Mouse (Mus musculus): Measurements from ENCODE around the gene Kazn. TPM values are rescaled to one million over a fixed set of nuclear protein-coding genes. Genes with fewer than 3 reads are reported as not detected.

Gene Kazn
- polyA plus RNA-seq, 1 experiment: 17.0 TPM

- H3K36me3 ChIP-seq (ENCODE audit: control insufficient read depth, insufficient read depth, low read length): no peaks in the 10 kb centered on the region
- no peak for DNase-seq
- H3K4me1 ChIP-seq (replicated peaks; ENCODE audit: control insufficient read depth, insufficient read depth, low read length): no peaks in the 10 kb centered on the region
- no peak for TF ChIP-seq CTCF (IDR thresholded peaks at IDR 0.05; ENCODE audit: borderline replicate concordance, control insufficient read depth, extremely low read depth, insufficient read depth, low read length, poor library complexity)
- no peak for TF ChIP-seq POLR2A (IDR thresholded peaks at IDR 0.05; ENCODE audit: control insufficient read depth, extremely low read depth, insufficient read depth, low read length, poor library complexity)
- H3K4me3 ChIP-seq (ENCODE audit: control insufficient read depth, insufficient read depth, low read length): no peak overlapping the region
- no peak overlapping the region for H3K27ac ChIP-seq (ENCODE audit: control insufficient read depth, insufficient read depth, low read length)
- no peaks in the 10 kb centered on the region for H3K27me3 ChIP-seq (ENCODE audit: control insufficient read depth, insufficient read depth, low read length)
- 87% methylated on average over 8 of the region's 8 CpGs for WGBS
Measured at GRCm38 (mm10) chr4:142171788-142172497, 67.3 kb downstream of the Kazn start.

GRCm38 (mm10) chr4:142170882-142171768 is 68.1 kb downstream of the Kazn start:
- TF ChIP-seq POLR2A (IDR thresholded peaks at IDR 0.05; ENCODE audit: control insufficient read depth, extremely low read depth, insufficient read depth, low read length, poor library complexity) (no peak), CTCF (IDR thresholded peaks at IDR 0.05; ENCODE audit: borderline replicate concordance, control insufficient read depth, extremely low read depth, insufficient read depth, low read length, poor library complexity) (no peak)
- Histone ChIP-seq H3K4me3 (ENCODE audit: control insufficient read depth, insufficient read depth, low read length) (no peak overlapping the region), H3K27ac (ENCODE audit: control insufficient read depth, insufficient read depth, low read length) (no peak overlapping the region), H3K4me1 (replicated peaks; ENCODE audit: control insufficient read depth, insufficient read depth, low read length) (no peaks in the 10 kb centered on the region), H3K27me3 (ENCODE audit: control insufficient read depth, insufficient read depth, low read length) (no peaks in the 10 kb centered on the region), H3K36me3 (ENCODE audit: control insufficient read depth, insufficient read depth, low read length) (no peaks in the 10 kb centered on the region)
- 87% methylated on average over 18 of the region's 18 CpGs for WGBS
- no peak for DNase-seq

GRCm38 (mm10) chr4:142169636-142170035 is 69.6 kb downstream of the Kazn start:
- Histone ChIP-seq H3K36me3 (ENCODE audit: control insufficient read depth, insufficient read depth, low read length) (no peaks in the 10 kb centered on the region), H3K4me1 (replicated peaks; ENCODE audit: control insufficient read depth, insufficient read depth, low read length) (no peaks in the 10 kb centered on the region)
- 88% methylated on average over 4 of the region's 4 CpGs for WGBS

GRCm38 (mm10) chr4:142168352-142168751 is 70.8 kb downstream of the Kazn start:
- no peaks in the 10 kb centered on the region for H3K4me1 ChIP-seq (replicated peaks; ENCODE audit: control insufficient read depth, insufficient read depth, low read length)
- no peak overlapping the region for H3K4me3 ChIP-seq (ENCODE audit: control insufficient read depth, insufficient read depth, low read length)
- WGBS: 95% methylated on average over 7 of the region's 7 CpGs
- H3K27ac ChIP-seq (ENCODE audit: control insufficient read depth, insufficient read depth, low read length): no peak overlapping the region
- TF ChIP-seq CTCF (IDR thresholded peaks at IDR 0.05; ENCODE audit: borderline replicate concordance, control insufficient read depth, extremely low read depth, insufficient read depth, low read length, poor library complexity) (no peak), POLR2A (IDR thresholded peaks at IDR 0.05; ENCODE audit: control insufficient read depth, extremely low read depth, insufficient read depth, low read length, poor library complexity) (no peak)
- DNase-seq: no peak
- no peaks in the 10 kb centered on the region for H3K36me3 ChIP-seq (ENCODE audit: control insufficient read depth, insufficient read depth, low read length)
- H3K27me3 ChIP-seq (ENCODE audit: control insufficient read depth, insufficient read depth, low read length): no peaks in the 10 kb centered on the region

More at GRCm38 (mm10) chr4:142169636-142170035, 69.6 kb downstream of the Kazn start:
- no peak for TF ChIP-seq CTCF (IDR thresholded peaks at IDR 0.05; ENCODE audit: borderline replicate concordance, control insufficient read depth, extremely low read depth, insufficient read depth, low read length, poor library complexity)
- H3K4me3 ChIP-seq (ENCODE audit: control insufficient read depth, insufficient read depth, low read length): no peak overlapping the region
- DNase-seq: no peak
- no peaks in the 10 kb centered on the region for H3K27me3 ChIP-seq (ENCODE audit: control insufficient read depth, insufficient read depth, low read length)
- no peak overlapping the region for H3K27ac ChIP-seq (ENCODE audit: control insufficient read depth, insufficient read depth, low read length)

GRCm38 (mm10) chr4:142165835-142166701 is 73.1 kb downstream of the Kazn start:
- Histone ChIP-seq H3K27ac (ENCODE audit: control insufficient read depth, insufficient read depth, low read length) (no peak overlapping the region), H3K27me3 (ENCODE audit: control insufficient read depth, insufficient read depth, low read length) (no peaks in the 10 kb centered on the region), H3K4me3 (ENCODE audit: control insufficient read depth, insufficient read depth, low read length) (no peak overlapping the region), H3K36me3 (ENCODE audit: control insufficient read depth, insufficient read depth, low read length) (no peaks in the 10 kb centered on the region), H3K4me1 (replicated peaks; ENCODE audit: control insufficient read depth, insufficient read depth, low read length) (no peaks in the 10 kb centered on the region)
- 27% methylated on average over 18 of the region's 18 CpGs for WGBS
- TF ChIP-seq POLR2A (IDR thresholded peaks at IDR 0.05; ENCODE audit: control insufficient read depth, extremely low read depth, insufficient read depth, low read length, poor library complexity) (no peak), CTCF (IDR thresholded peaks at IDR 0.05; ENCODE audit: borderline replicate concordance, control insufficient read depth, extremely low read depth, insufficient read depth, low read length, poor library complexity) (no peak)
- DNase-seq: no peak

GRCm38 (mm10) chr4:142165363-142165762 is 73.8 kb downstream of the Kazn start:
- Histone ChIP-seq H3K4me1 (replicated peaks; ENCODE audit: control insufficient read depth, insufficient read depth, low read length) (no peaks in the 10 kb centered on the region), H3K27me3 (ENCODE audit: control insufficient read depth, insufficient read depth, low read length) (no peaks in the 10 kb centered on the region), H3K4me3 (ENCODE audit: control insufficient read depth, insufficient read depth, low read length) (no peak overlapping the region), H3K27ac (ENCODE audit: control insufficient read depth, insufficient read depth, low read length) (no peak overlapping the region), H3K36me3 (ENCODE audit: control insufficient read depth, insufficient read depth, low read length) (no peaks in the 10 kb centered on the region)
- WGBS: 93% methylated on average over 5 of the region's 5 CpGs
- TF ChIP-seq POLR2A (IDR thresholded peaks at IDR 0.05; ENCODE audit: control insufficient read depth, extremely low read depth, insufficient read depth, low read length, poor library complexity) (no peak), CTCF (IDR thresholded peaks at IDR 0.05; ENCODE audit: borderline replicate concordance, control insufficient read depth, extremely low read depth, insufficient read depth, low read length, poor library complexity) (no peak)
- DNase-seq: no peak
